Mouse (Mus musculus) liver, embryonic 15.5 days (tissue): ENCODE measurements around the gene Pogz. TPM values are rescaled to one million over a fixed set of nuclear protein-coding genes. Genes with fewer than 3 reads are reported as not detected.

Source experiments
- ATAC-seq: fragments of 200-750 bp; cut with Nextera tagmentation; 2 replicates; pipeline ENCODE4 v1.8.0; 2017; ENCODE audit warnings: moderate number of reproducible peaks, mild to moderate bottlenecking, moderate library complexity; ENCODE audit not compliant: insufficient read depth
- H3K27ac ChIP-seq: fragments of 300-500 bp; sonication (generic); replicated peaks from 2 replicates; pipeline ENCODE4 v1.5.1; 2015; ENCODE audit warnings: mild to moderate bottlenecking, inconsistent platforms
- H3K27me3 ChIP-seq: fragments of 300-500 bp; sonication (generic); 2 replicates; pipeline ENCODE4 v1.6.1; 2015; ENCODE audit warnings: mild to moderate bottlenecking, inconsistent platforms
- H3K36me3 ChIP-seq: fragments of 300-500 bp; sonication (generic); replicated peaks from 2 replicates; pipeline ENCODE4 v1.6.1; 2015; ENCODE audit warnings: moderate library complexity, mild to moderate bottlenecking, inconsistent platforms
- H3K4me1 ChIP-seq: fragments of 300-500 bp; sonication (generic); replicated peaks from 2 replicates; pipeline ENCODE4 v1.6.1; 2015; ENCODE audit warnings: inconsistent platforms
- H3K4me2 ChIP-seq: fragments of 300-500 bp; sonication (generic); 2 replicates; pipeline ENCODE4 v1.6.1; 2015; ENCODE audit warnings: moderate library complexity, mild to moderate bottlenecking, inconsistent platforms
- H3K4me3 ChIP-seq: fragments of 300-500 bp; sonication (generic); replicated peaks from 2 replicates; pipeline ENCODE4 v1.5.1; 2015; ENCODE audit warnings: mild to moderate bottlenecking, inconsistent platforms
- H3K9ac ChIP-seq: fragments of 300-500 bp; sonication (generic); 2 replicates; pipeline ENCODE4 v1.6.1; 2015; ENCODE audit warnings: moderate library complexity, mild to moderate bottlenecking, inconsistent platforms
- H3K9me3 ChIP-seq: fragments of 300-500 bp; sonication (generic); replicated peaks from 2 replicates; pipeline ENCODE4 v1.6.1; 2016; ENCODE audit warnings: inconsistent platforms
- WGBS: fragments of 180-500 bp; shearing (Covaris S2); methylation state at CpG from one replicate; pipeline ENCODE4 v1.1.7; 2015; ENCODE audit warnings: mixed read lengths; ENCODE audit not compliant: insufficient replicate concordance; 5-methylcytosine and 5-hydroxymethylcytosine counted together
- polyA plus RNA-seq: library from polyadenylated mRNA; unstranded; fragments of >200 nt; fragmentation: Nextera tagmentation; extraction: Ambion mirVana; gene quantifications from 2 replicates; pipeline ENCODE4 v1.2.1, GENCODE M21; 2015

Pogz gene
- polyA plus RNA-seq, 1 experiment from 2014 or later = 2.9 TPM

GRCm38 (mm10) chr3:94811628-94812027, 25.7 kb upstream of the Pogz start:
- H3K4me2 ChIP-seq = 0 out of 2 replicates have a peak overlapping the region, but pooled peaks have one; percentile 5
- 0 out of 2 replicates have a peak, but pooled peaks cover 9% of the 10 kb centered on the region for H3K4me1 ChIP-seq
- no peak; the same call in 1 of the 2 replicates for ATAC-seq
- no peak overlapping the region for H3K27ac ChIP-seq
- no peak overlapping the region for H3K9ac ChIP-seq
- H3K27me3 ChIP-seq = no peaks in the 10 kb centered on the region
- H3K9me3 ChIP-seq = no peaks in the 10 kb centered on the region
- H3K36me3 ChIP-seq = no peaks in the 10 kb centered on the region
- no peak overlapping the region for H3K4me3 ChIP-seq
- 13% methylated on average over 4 of the region's 4 CpGs for WGBS

GRCm38 (mm10) chr3:94813651-94814050, 23.7 kb upstream of the Pogz start:
- Histone ChIP-seq H3K4me1 (0 out of 2 replicates have a peak, but pooled peaks cover 9% of the 10 kb centered on the region), H3K4me3 (no peak overlapping the region), H3K4me2 (no peak overlapping the region), H3K27me3 (no peaks in the 10 kb centered on the region), H3K27ac (no peak overlapping the region), H3K9me3 (no peaks in the 10 kb centered on the region), H3K36me3 (no peaks in the 10 kb centered on the region), H3K9ac (no peak overlapping the region)
- no peak for ATAC-seq
- WGBS = 69% methylated on average over 3 of the region's 3 CpGs

- no peak for ATAC-seq
These were observed 23.3 kb upstream of the Pogz start for GRCm38 (mm10) chr3:94814063-94814462.

DNA sequence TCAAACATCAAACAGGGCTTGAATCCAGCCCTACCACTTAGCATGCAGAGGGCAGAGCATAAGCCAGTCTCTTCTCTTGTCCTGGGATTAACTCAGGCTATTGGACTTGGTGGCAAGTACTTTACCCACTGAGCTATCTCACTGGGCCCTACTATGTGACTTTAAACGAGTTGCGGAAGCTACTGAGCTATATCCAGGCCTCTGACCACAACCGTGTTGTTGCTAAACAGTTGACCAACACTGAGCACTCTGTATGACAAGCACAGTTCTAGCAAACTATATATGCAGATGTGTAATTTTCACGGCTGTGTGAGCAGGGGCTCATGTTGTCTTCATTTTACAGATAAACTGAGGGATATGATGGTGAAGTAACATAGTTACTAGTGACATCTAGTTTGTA, 22.7 kb upstream of the Pogz start:
- no peak overlapping the region for H3K9ac ChIP-seq
- no peak overlapping the region for H3K4me2 ChIP-seq
- no peaks in the 10 kb centered on the region; the same call in 1 of the 2 replicates for H3K27me3 ChIP-seq
- ATAC-seq = no peak
- H3K36me3 ChIP-seq = no peaks in the 10 kb centered on the region
- no peak overlapping the region for H3K27ac ChIP-seq
- H3K4me1 ChIP-seq = 0 out of 2 replicates have a peak, but pooled peaks cover 9% of the 10 kb centered on the region
- no peaks in the 10 kb centered on the region for H3K9me3 ChIP-seq
- 61% methylated on average over 4 of the region's 4 CpGs for WGBS
- no peak overlapping the region for H3K4me3 ChIP-seq

More at GRCm38 (mm10) chr3:94814063-94814462, 23.3 kb upstream of the Pogz start:
- WGBS = 52% methylated on average over 4 of the region's 4 CpGs
- H3K27ac ChIP-seq = no peak overlapping the region
- H3K27me3 ChIP-seq = no peaks in the 10 kb centered on the region
- no peak overlapping the region for H3K9ac ChIP-seq
- no peak overlapping the region for H3K4me2 ChIP-seq
- H3K9me3 ChIP-seq = no peaks in the 10 kb centered on the region
- no peak overlapping the region for H3K4me3 ChIP-seq
- H3K4me1 ChIP-seq = 0 out of 2 replicates have a peak, but pooled peaks cover 9% of the 10 kb centered on the region
- H3K36me3 ChIP-seq = no peaks in the 10 kb centered on the region

DNA sequence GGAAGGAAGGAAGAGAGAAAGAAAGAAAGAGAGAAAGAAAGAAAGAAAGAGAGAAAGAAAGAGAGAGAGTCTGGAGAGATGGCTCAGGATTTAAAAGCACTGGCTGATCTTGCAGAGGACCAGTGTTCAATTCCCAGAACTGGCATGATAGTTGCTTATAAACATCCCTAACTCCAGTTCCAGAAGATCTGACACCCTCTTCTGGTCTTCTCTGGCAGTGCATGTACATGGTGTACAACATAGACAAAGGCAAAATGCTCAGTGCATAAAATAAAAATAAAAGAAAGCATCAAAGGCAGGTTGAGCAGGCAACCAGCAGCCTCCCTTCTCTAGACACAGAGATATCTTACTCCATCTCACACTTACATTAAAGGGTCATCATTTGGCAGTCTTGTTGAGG, 21.8 kb upstream of the Pogz start:
- no peak overlapping the region for H3K9ac ChIP-seq
- no peak for ATAC-seq
- H3K4me1 ChIP-seq = 0 out of 2 replicates have a peak, but pooled peaks cover 9% of the 10 kb centered on the region

DNA sequence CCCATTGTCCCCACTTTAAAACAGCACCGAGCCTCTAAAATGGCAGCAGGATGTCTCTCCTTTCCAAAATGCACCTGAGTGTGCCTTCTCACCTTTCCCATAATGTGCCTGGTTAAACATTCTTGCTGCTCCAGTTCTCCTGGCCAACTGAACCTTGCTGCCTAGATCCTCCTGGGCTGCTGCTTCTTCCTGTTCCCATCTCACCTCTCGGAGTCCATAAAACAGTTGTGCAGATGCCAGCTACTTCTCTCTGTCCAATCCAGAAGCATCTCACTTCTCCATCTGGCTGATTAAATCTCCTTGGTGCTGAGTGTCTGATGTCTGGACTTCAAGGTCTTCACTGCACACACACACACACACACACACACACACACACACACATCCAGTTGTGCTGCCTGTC, 19.6 kb upstream of the Pogz start:
- H3K36me3 ChIP-seq = no peaks in the 10 kb centered on the region
- H3K27me3 ChIP-seq = peaks cover 3% of the 10 kb centered on the region; the same call in 1 of the 2 replicates
- H3K9ac ChIP-seq = no peak overlapping the region
- no peaks in the 10 kb centered on the region for H3K9me3 ChIP-seq
- H3K4me1 ChIP-seq = peaks cover 8% of the 10 kb centered on the region
- WGBS = 64% methylated on average over 2 of the region's 2 CpGs
- no peak overlapping the region for H3K27ac ChIP-seq
- no peak overlapping the region for H3K4me2 ChIP-seq
- ATAC-seq = no peak
- H3K4me3 ChIP-seq = no peak overlapping the region

More for the DNA sequence above, 21.8 kb upstream of the Pogz start:
- Histone ChIP-seq H3K36me3 (no peaks in the 10 kb centered on the region), H3K4me2 (no peak overlapping the region), H3K27ac (no peak overlapping the region), H3K9me3 (no peaks in the 10 kb centered on the region), H3K4me3 (no peak overlapping the region), H3K27me3 (no peaks in the 10 kb centered on the region; the same call in 1 of the 2 replicates)

GRCm38 (mm10) chr3:94819452-94820425, 17.6 kb upstream of the Pogz start:
- Histone ChIP-seq H3K27me3 (peaks cover 3% of the 10 kb centered on the region; the same call in 1 of the 2 replicates), H3K36me3 (no peaks in the 10 kb centered on the region), H3K4me3 (no peak overlapping the region), H3K4me1 (peaks cover 8% of the 10 kb centered on the region), H3K9ac (no peak overlapping the region), H3K4me2 (no peak overlapping the region), H3K27ac (no peak overlapping the region), H3K9me3 (0 out of 2 replicates have a peak, but pooled peaks cover 3% of the 10 kb centered on the region)
- WGBS = 74% methylated on average over 24 of the region's 24 CpGs
- no peak for ATAC-seq

- Histone ChIP-seq H3K4me2 (peak overlapping the region; percentile 79), H3K4me1 (peaks cover 8% of the 10 kb centered on the region), H3K4me3 (peak overlapping the region; percentile 63), H3K9ac (peak overlapping the region; percentile 58), H3K27me3 (peaks cover 3% of the 10 kb centered on the region; the same call in 1 of the 2 replicates), H3K27ac (peak overlapping the region; percentile 41; the same call in 1 of the 2 replicates), H3K36me3 (no peaks in the 10 kb centered on the region), H3K9me3 (0 out of 2 replicates have a peak, but pooled peaks cover 3% of the 10 kb centered on the region)
- 3% methylated on average over 31 of the region's 31 CpGs for WGBS
- ATAC-seq = 0 out of 2 replicates have a peak, but pooled peaks have one; percentile 22
These were observed 16.2 kb upstream of the Pogz start for GRCm38 (mm10) chr3:94821008-94821638.

DNA sequence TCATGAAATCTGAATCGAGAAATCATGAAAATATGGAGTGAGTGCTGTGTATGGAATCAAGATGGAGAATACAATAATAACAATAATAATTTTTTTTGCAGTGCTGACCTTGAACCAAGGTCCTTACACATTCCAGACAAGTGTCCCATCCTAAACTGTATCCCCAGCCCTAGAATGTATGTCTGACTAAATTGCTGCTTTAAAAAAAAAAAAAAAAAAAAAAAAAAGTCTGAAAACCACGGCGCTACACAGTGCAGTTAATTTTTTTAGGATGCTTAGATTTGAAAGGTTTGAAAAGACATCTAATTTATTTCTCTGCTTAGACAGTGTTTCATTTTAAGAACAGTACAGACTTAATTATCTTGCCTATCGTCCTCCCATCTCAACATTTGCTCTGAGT, 15.3 kb upstream of the Pogz start:
- Histone ChIP-seq H3K36me3 (no peaks in the 10 kb centered on the region), H3K9me3 (0 out of 2 replicates have a peak, but pooled peaks cover 3% of the 10 kb centered on the region), H3K4me1 (peaks cover 8% of the 10 kb centered on the region), H3K27me3 (peaks cover 3% of the 10 kb centered on the region; the same call in 1 of the 2 replicates), H3K4me3 (peak overlapping the region; percentile 63; the same call in 1 of the 2 replicates), H3K9ac (no peak overlapping the region), H3K4me2 (peak overlapping the region; percentile 79), H3K27ac (no peak overlapping the region)
- ATAC-seq = no peak
- 67% methylated on average over 4 of the region's 4 CpGs for WGBS

DNA sequence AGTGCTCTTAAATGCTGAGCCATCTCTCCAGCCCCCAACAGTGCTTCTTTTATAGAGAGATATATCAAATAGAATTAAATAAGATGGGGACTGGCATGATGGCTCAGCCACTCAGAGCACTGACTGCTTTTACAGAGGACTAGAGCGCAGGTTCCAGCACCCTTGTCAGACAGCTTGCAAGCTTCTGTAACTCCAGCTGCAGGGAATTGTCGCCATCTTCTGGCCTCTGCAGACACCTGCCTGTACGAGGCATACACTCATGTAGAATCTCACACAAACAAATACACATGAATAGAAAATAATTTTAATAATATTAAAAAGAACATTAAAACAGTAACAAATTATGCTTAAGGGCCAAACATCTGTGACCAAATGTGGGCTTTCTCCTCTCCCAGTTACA, 13.3 kb upstream of the Pogz start:
- 77% methylated on average over 3 of the region's 3 CpGs for WGBS

DNA sequence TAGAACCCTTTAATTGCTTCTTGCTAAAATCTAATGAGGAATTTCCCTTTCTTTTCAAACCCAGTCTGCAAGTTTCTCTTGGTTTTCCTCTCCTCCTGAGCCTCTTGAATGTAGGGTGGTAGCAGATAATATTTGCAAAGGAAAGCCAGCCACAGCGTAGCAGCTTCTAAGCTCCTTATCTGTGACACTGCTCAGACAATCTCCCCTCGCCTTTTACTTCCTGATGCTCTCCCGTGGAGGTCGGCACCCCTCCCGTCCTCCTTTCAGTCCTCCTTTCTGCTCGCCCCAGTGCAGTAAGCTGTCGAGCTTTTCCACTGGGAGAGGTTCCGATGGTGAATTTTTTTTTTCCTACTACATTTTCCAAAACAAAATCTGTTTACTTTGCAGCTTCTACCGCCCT, 5.3 kb upstream of the Pogz start:
- Histone ChIP-seq H3K4me3 (peak overlapping the region; percentile 25), H3K9me3 (no peaks in the 10 kb centered on the region), H3K4me1 (peaks cover 16% of the 10 kb centered on the region), H3K36me3 (no peaks in the 10 kb centered on the region), H3K4me2 (peak overlapping the region; percentile 55), H3K27me3 (no peaks in the 10 kb centered on the region; the same call in 1 of the 2 replicates), H3K9ac (no peak overlapping the region), H3K27ac (no peak overlapping the region)
- ATAC-seq = no peak
- 6% methylated on average over 9 of the region's 9 CpGs for WGBS

More for the DNA sequence above, 13.3 kb upstream of the Pogz start:
- Histone ChIP-seq H3K36me3 (no peaks in the 10 kb centered on the region), H3K9ac (no peak overlapping the region), H3K4me1 (peaks cover 8% of the 10 kb centered on the region), H3K9me3 (0 out of 2 replicates have a peak, but pooled peaks cover 3% of the 10 kb centered on the region), H3K4me2 (no peak overlapping the region), H3K4me3 (no peak overlapping the region), H3K27ac (no peak overlapping the region), H3K27me3 (peaks cover 3% of the 10 kb centered on the region; the same call in 1 of the 2 replicates)
- ATAC-seq = no peak
